Mouse (Mus musculus) left cerebral cortex, postnatal 25 days (tissue): ENCODE data around the gene Cpeb3. TPM values are rescaled to one million over a fixed set of nuclear protein-coding genes. Genes with fewer than 3 reads are reported as not detected.
A peak's percentile ranks its signal among the peaks of the same experiment; 100 is the strongest.

ENCODE experiments used
- DNase-seq, 2 experiments: peaks; one replicate each; pipeline ENCODE4 v3.0.0; 2022; ENCODE audit warnings: low spot score in 2 of 2, mixed read lengths in 1 of 2
- intact Hi-C: fragments of 180-260 bp; cut with DNase I; formaldehyde crosslinking; loops from one replicate; pipeline ENCODE4 v1.15.1; 2025
- total RNA-seq, 2 experiments: library from RNA; stranded (reverse); gene quantifications; 2 replicates each; pipeline ENCODE4 v1.2.3; 2021

The Cpeb3 gene
- total RNA-seq, 2 experiments from 2014 or later: 78.9 to 83.5 TPM

DNA sequence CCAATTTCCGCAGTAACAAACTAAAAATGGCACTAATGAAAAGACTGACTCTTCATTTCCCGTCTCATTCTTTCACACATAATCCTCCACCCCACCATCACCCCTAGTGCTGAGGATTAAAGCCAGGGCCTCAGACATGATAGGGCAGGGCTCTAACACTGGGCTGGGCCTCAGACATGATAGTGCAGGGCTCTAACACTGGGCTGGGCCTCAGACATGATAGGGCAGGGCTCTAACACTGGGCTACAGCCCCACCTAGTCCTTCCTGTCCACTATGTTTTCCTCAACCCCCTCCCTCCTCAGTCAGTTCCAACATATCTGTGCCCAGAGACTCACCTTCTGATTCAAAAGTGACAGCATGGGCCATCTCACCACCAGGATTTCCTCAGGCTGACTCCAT, 107.7 kb downstream of the Cpeb3 start:
- intact Hi-C loops: no loop called here
- DNase-seq: no peak

DNA sequence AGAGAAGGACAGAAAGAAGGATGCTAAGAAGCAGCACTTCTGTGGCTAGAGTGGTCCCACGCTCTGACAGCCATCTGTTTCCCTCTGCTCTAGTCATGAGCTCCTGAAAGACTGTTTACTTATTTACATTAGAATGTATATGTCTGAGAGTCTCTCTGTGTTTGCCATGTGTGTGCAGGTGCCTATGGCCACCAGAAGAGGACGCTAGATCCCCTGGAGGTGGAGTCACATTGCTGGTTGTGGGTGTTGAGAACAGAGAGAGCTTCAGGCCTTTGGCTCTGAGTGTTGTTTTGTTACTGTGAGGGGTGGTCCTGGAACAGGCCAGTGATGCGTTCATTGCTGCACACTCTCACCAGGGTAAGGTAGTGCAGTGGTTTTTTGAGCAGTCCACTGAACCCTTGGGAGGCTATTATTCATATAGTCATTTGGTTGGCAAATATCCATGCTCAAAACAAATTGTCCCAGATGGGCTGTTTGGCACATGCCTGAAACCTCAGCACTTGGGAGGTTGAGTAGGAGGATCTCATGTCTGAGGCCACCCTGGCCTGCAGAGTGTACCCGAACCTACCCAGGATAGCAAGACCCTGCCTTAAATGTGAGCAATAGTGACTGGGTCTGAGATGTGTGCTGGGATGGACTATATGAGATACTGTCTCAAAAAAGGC, 112.6 kb downstream of the Cpeb3 start:
- intact Hi-C loops: no loop called here
- DNase-seq: no peak

DNA sequence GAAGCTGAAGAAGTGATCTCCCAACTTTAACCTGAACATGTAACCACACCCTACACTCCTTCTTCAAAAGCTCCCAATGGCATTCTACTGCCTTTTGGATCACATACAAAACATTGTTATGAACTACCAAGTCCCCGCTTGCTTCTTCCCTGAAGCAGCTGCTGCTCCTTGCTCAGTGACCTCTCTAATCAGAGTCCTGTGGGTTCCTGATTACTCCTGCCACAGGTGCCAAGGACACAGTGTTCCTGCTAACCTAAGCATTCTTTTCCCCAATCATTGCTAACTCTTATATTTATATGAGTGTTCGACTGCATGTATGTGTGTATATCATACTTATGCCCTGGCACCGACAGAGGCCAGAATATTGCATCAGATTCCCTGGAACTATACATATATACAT, 115.2 kb downstream of the Cpeb3 start:
- intact Hi-C loops: no loop called here
- no peak for DNase-seq

DNA sequence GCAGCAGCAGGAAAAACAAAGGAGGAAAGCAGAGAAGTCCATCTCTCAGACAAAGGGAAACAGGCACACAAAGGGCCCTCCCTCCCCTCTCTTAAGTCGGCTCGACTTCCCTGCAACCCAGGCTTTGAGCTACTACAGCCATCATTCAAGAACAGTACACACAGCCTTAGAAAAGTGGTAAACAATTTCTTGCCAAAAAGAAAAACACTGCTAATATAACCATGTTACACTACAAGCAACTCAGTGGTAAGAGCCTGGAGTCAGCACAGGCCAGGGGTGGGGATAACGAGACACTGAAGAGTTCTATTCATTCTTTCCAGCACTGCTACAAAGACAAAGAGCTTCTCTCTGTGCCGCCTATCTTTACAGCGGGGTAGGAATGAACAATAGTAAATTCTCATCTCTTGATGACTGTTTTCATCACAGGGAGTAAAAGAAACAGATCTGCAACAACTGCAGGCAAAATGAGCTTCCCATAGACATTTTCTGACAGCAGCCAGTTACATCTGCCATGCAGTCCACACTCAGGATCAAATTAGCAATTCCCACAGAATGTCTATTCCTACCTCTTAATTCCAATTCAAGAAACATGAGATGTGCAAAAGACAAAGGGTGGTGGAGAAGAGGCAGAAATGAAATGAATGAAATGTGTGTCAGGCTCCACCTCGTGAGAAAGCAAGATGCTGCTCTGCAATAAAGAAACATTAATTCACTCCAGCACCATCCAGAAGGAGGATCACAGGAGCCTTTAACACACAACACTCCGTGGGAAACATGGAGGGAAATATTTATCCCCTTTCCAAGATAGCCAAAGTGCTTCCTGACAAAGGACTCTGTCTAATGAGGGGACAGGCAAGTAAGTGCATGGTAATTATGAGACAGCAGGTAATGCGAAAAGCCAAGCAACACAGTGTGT, 118.0 kb downstream of the Cpeb3 start:
- DNase-seq: peak in 1 of 2 experiments; percentile 48
- intact Hi-C loops: no loop called here

DNA sequence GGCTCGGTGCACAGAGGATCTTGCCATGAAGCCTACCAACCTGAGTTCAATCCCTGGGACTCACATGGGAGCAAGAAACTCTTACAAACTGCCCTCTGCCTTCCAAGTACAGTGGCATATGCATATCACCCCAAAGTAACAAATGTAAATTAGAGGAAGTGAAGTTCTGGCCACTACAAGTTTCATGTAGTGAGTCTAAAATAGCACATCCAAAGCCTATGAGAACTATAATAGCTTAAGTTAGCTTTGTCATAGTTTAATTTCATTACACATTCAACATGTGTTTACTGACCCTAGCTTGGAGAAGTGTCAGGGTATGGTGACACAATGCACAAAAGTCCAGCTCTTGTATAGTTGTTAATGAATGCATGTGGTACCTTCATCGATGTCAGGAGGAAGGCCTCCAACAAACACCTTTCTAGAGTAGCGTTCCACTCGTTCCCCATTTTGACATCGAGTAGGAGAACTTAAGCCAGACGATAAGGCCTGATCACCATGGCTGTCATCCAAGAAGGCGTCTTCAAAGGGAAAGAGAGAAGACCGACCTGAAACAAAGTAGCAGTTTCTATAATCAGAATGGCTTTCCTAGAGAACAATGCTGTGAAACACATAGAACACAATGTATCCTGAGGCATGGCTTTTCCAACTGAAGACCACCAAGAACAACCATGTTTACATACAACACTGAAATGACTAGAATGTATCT, 120.2 kb downstream of the Cpeb3 start:
- intact Hi-C loops: no loop called here

DNA sequence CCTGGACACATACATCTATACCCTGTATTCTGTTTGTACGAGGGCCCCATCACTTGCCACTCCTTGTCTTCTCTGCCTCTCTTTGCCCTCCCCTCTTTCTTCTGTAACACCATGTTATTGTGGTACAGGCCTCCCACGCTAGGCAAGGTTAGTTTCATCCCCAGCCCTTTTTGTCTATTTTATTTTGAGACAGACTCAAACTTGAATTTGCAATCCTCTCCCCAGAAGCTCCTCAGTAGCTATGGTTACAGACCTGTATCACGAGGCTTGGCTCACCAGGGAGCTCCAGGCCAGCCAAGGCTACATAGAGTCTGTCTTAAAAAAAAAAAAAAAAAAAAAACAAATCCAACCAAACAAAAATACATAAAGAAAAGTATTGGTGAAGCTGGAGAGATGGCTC, 123.9 kb downstream of the Cpeb3 start:
- intact Hi-C loops: no loop called here
- DNase-seq: peak in 1 of 2 experiments; percentile 59

More for the DNA sequence above, 120.2 kb downstream of the Cpeb3 start:
- no peak for DNase-seq

DNA sequence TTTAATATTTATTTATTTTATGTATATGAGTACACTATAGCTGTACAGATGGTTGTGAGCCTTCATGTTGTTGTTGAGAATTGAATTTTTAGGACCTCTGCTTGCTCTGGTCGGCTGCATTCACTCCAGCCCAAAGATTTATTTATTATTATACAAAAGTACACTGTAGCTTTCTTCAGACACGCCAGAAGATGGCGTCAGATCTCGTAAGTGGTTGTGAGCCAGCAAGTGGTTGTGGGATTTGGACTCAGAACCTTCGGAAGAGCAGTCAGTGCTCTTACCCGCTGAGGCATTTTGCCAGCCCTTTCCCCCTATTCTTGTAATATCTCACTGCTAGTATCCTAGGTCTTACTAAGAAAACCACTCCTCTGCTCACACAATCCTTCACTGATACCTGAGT, 126.9 kb downstream of the Cpeb3 start:
- intact Hi-C loops: no loop called here

DNA sequence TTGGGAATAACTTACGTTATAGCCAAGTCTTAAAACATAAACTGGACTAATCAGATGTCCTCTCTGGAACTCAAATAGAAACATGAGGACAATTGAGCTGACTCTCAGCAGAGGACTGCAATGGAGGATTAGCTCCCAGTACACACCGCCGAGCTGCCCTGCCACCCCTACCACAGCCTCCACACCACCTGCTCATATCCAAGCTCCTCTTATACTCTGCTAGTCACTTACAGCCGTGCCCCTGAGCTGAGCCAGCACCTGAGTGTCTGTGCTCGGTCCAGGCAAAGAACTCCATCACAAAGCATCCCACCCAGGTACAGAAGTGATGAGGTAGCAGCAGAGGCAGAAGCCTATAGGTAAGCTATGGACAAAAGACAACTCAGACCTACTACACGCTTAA, 129.2 kb downstream of the Cpeb3 start:
- intact Hi-C loops: loop anchor here (5.0 kb wide), 1 partner anchor 93 kb away; no protein-coding TSS in a partner anchor
- DNase-seq: no peak

More for the DNA sequence above, 126.9 kb downstream of the Cpeb3 start:
- DNase-seq: no peak

DNA sequence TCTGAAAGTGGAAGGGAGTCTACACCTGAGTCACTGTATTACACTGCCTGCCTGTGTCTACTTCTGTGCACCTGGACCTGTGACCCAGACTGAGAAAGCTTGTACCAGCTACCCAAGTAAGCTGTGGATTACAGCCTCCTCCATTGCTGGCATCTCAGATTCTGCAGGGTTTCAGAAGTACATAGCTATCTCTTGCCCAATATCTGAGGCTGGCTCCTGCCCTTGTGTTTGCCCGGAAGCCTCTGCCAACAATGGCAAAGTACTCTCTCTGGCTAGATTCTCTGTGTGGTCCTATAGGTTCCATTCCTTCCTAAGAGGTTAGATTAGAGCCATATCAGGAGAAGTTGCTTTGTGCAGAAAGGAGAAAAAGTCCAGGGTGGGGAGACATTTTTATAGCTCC, 129.8 kb downstream of the Cpeb3 start:
- DNase-seq: no peak
- intact Hi-C loops: loop anchor here (5.0 kb wide), 1 partner anchor 94 kb away; no protein-coding TSS in a partner anchor

DNA sequence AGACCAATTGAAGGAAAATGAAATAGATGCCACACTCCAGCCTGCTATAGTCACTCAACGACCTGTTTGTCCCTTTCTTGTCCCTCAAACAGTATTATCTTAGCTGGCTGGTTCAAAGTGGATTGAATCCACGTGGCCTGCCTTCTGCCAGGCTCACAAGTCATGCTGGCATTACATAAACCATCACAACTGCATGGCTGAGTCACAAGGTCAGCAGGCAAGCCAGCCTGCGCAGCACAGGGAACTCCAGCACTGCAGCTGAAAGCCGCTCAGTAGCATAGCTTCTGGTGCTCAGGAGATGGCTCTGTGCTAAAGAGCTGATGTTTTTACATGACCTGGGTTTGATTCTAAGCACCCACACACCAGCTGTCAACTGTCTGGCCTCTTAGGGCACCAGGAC, 130.3 kb downstream of the Cpeb3 start:
- intact Hi-C loops: loop anchor here (5.0 kb wide), 1 partner anchor 94 kb away; no protein-coding TSS in a partner anchor
- DNase-seq: peak; percentile 47 to 66

DNA sequence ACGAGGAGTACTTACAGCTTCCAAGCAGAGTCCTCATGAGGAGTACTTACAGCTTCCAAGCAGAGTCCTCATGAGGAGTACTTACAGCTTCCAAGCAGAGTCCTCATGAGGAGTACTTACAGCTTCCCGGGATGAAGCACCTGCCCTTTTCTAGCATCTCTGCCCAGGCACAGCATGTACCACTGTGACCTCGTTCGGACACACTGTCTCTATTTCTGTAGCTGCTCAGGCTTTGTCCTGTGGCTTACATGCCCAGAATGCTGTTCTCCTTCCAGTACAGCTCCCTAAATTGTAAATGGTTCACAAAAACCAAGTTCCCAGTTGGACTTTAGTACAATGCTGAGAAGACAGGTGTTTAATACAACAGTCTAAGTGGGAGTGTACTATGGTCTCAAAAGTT, 131.1 kb downstream of the Cpeb3 start:
- intact Hi-C loops: loop anchor here (5.0 kb wide), 1 partner anchor 95 kb away; no protein-coding TSS in a partner anchor
- peak in 1 of 2 experiments; percentile 48 for DNase-seq

DNA sequence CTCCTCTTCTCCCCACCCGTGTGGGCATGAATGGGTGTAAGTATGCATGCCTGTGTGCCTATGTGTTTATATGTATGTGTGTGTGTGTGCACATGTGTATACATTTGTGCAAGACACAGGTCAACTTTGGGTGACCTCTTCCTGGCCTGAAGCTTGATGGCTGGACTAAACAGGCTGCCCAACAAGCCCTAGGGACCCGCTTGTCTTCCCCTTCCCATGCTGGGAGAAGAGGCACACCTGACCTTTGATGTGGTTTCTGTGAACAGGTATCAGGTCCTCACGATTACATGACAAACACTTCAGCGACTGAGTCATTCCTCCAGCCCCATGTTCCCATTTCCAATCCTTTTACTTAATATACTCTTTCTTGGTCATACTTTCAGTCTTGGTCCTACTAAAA, 131.8 kb downstream of the Cpeb3 start:
- no peak for DNase-seq
- intact Hi-C loops: loop anchor here (5.0 kb wide), 1 partner anchor 96 kb away; no protein-coding TSS in a partner anchor

DNA sequence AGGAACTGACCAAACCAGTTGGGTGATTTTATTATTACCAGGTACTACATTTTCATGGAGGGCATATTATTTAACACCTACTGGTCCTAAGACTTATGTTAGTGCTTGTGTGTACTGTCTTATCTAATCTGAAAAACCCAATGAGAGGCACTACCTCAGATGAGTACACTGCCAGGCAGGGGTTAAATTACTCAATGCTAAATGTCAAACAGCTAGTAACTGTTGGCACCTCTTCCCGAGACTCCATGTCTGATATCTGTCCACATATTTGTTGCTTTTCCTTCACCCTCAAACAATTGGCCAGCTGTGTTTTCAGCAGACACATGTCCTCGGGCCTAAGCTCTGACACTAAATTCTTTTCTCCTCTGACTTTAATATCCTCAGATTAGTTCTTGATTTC, 132.3 kb downstream of the Cpeb3 start:
- DNase-seq: no peak
- intact Hi-C loops: loop anchor here (5.0 kb wide), 1 partner anchor 96 kb away; no protein-coding TSS in a partner anchor

DNA sequence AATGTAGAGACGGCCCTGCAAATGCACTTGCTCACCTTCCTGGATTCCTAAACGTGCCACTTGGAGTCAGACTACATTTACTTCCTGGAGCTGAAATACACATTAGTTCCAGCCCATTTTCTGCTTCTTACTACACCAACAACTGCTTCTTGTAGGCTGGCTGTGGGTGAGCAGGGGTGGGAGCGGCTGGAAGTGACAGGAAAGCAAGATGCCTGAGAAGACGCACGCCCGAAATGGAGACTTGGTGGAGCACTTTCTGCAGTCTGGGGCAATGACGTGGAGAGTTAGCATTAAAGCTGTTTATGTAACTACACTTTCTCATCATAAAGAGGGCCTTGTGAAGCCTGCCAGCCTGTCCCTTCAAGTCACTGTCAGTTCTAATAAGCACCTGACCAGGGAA, 132.7 kb downstream of the Cpeb3 start:
- peak in 1 of 2 experiments; percentile 88 for DNase-seq

DNA sequence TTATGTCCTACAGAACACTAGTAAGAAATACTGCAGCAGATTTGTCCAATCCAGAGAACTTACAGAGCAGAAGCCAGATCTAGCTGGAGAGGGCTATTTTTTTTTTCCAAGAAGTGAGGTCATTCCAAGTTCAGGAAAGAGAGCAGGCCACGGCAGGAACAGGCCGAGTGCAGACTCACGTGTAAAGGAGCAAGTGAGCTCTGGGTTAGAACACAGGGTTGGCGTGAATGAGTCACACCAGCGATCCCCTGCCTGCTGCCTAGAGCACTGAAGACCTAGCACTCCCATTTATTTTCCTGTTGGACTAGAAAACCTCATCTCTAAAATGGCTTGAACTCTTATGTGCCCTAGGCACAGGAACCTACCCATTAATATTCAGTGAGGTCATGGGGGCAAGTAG, 133.7 kb downstream of the Cpeb3 start:
- intact Hi-C loops: loop anchor here (5.0 kb wide), 1 partner anchor 98 kb away; no protein-coding TSS in a partner anchor
- DNase-seq: peak in 1 of 2 experiments; percentile 30

More for the DNA sequence above, 132.7 kb downstream of the Cpeb3 start:
- intact Hi-C loops: loop anchor here (5.0 kb wide), 1 partner anchor 97 kb away; no protein-coding TSS in a partner anchor

DNA sequence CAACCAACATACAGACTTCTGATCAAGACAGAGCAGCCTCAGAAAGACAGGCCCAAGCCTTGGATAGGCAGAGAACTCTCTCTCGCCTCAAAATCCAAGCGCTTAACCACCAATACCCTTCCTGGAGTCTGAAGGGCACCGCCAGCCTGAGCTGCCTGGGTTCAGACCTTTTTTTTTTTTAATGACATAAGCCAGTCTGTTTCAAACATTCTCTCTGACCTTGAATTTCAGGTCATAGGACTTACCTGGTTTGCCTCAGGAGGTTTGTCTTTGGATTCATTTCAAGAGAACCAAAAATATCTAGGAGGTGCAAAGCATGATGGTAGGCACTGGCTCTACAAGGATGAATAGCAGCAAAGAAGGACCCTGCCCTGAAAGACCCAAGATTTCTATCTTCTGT, 134.1 kb downstream of the Cpeb3 start:
- intact Hi-C loops: no loop called here
- no peak for DNase-seq

DNA sequence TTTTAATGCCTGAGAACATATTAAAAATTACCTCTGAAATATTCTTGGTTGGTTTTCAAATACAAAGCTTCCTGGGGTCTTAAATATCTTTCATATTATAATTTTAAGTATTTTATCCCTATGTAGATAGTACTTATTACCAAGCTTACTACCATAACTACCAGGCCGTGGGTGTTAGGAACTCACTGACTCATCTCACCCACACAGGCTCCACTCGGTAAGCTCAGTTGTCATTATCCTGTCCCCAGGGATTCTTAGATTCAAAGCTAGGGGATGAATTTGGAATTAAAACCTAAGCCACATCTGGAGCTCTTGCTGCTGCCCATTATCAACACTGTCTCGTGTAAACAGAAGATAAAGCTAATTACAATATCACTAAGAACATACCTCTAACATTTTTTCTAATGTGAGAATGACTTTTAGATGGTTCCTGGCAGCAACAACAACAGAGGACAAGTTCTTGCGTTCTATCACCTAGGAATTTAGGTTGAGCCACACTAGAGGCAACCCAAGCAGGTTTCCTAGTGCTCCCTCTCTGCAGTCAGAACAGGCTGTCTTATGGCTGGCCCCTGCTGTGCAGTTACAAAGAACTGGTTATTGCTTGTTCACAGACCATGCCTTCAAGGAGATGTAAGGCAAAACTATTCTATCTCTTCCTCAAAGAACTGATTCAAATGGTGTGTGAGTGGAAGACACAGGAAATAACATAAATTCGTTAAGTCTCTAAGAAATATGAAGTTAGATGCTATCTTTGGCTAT, 135.4 kb downstream of the Cpeb3 start:
- peak in 1 of 2 experiments; percentile 77 for DNase-seq
- intact Hi-C loops: no loop called here

DNA sequence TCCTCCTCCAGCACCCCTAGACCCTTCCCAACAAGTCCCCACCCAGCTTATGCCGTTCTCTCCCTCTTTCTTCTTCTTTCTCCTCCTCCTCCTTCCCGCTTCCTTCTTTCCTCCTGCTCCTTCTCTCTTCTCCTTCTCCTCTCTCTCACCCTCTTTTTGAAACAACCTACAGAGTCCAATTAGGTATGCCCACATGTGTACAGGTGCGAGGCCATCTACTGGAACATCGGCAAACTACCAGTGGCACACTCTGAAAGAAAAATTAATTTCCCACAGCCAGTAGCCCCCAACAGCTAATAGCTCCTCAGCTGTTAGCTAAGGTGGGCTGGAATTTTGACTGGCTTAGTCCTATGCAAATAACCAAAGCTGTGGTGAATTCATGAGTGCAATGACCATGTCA, 139.2 kb downstream of the Cpeb3 start:
- no peak for DNase-seq
- intact Hi-C loops: no loop called here

DNA sequence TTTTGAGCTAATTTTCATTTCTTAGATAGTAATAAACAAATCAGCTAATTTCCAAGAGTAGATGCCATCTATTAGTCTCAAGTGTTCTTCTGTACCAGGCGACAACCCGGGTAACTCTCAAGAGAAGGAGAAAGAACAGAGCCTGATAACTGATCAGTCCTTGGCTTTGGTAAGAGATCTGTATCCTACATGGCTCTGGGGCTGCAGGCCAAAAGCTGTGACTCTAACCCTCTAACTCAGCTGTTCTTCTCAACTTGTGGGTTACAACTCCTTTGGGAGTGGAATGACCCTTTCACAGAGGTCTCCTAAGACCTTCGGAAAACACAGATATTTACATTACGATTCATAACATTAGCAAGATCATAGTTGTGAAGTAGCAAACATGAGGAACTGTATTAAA, 148.3 kb downstream of the Cpeb3 start:
- no peak for DNase-seq
- intact Hi-C loops: no loop called here
